Mouse (Mus musculus): ENCODE results near the gene Itpr3.

The Itpr3 gene

DNA sequence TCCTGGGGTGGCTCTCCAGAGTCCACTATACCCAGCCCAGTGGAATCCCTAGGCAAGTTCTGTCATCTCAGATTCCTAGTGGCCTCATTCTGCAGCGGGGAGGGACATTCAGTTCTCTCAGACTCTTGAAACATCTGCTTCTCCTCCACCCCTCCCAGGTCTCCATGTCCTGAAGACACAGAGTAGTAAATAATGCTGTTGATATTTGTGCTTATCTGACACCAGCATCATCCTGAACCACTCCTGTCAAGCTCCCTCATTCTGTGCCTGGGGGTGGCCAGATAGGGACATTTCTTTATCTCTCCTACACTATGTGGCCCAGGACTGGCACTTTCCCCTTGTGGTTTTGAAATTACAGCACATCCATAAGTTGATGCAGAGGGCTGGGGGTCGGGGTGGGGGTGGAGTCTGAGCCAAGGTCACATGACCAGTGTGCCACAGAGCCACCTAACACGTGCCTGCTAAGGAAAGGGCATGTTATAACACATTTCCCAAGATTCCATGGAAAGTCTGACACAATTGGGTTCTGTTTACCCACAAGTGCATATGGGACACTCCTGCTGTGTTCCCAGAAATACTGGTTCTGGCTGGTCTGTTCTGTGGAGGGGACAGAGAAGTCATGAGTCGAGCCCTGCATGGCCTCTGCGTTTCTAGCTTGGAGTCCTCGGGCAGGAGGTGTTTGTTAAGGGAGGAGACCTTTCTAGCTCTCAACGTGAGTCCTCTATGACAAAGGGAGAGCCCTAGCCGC is 96.0 kb downstream of the Itpr3 start:
- no peak for DNase-seq

DNA sequence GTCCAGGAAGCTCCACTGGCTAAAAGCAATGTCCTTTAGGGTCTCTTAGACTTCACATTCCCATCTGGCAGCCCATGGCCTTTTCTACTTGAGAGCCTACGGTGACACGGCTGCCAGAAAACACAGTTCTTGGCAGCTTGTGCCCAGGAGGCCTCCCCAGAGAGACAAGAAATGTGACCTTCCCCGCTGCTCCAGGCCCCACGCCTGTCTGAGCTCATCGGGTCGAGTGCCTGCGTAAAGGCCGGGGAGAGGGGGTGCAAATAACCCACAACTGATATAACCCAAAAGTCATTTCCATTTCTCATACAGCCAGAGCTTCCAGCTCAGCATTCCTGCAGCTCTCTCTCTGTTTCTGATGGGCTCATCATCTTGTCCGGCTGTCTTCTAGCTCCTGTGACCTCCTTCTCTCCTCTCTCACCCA is 96.7 kb downstream of the Itpr3 start:
- peak in 1 of 2 experiments; percentile 36 for DNase-seq

DNA sequence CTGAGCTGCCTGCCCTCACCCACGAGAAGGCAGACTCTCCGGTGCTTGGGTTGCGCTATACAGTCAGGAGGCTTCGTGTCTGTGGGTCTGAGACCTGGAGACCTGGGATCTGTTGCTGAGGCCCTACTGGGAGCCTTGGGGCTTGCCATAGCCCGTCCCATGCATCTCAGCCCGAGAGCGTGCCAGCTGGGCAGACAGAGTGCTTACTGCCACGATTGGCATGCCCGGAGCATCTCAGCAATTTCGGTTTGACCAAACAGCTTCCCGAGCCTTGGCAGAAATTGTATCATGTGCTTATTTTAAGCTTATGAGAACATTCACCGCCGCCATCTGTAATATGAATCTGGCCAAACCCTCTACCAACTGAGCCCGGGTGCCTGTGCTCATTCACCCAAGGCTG is 97.2 kb downstream of the Itpr3 start:
- DNase-seq: peak; percentile 65

DNA sequence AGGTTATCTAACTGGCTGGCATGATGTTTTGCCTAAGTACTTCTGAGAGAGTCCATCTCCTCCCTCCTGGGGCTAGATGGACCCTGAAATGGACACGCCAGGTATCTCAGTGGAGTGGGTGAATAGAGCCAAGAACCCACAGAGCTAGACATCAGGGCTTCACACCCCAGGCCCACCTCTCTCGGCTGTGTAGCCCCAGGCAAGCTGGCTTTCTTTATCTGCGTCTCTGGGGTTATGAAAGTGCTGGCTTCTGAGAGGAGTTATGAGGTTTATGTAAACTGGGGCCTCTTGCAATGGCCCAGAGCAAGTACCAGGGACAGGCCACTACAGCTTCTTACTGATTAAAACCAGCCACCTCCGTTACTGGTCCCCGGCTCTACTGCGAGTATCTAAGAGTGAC is 97.8 kb downstream of the Itpr3 start:
- DNase-seq: no peak

DNA sequence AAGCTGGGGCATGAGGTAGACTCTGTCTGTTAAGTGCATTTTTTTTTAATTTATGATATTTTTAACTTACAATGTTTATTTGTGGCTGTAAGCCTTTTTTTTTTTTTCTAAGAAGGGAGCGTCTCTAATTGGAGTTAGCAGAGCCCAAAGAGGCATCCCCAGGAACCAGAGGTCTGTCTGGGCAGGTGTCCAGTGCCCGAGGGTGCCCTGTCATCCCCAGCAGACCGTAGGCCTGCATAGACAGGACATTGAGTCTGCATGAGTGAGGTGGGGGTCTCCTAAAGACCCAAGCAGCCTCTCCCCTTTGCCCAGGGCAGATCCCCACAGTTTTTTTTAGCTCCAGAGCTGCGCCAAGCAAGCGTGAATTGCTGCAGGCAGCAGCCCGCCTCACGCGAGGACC is 98.6 kb downstream of the Itpr3 start:
- DNase-seq: no peak

DNA sequence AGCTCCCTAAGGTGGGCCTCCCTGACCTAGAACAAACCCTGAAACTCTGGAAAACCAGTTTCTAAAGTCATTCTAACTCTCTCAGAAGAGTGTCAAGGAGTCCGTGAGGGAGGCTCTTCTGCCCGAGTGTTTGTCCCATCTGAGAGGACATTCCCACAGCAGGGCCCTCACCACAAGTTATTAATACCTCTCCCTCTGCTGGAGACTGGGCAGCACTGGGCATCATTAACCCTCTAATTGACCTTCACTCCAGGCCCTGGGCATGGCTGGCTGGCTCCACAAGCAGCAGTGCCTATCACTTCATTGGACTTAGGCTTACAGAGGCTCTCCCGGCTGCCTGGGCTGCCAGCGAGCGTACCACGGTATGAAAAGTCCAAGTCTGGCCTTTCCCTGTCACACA is 101.3 kb downstream of the Itpr3 start:
- DNase-seq: no peak

DNA sequence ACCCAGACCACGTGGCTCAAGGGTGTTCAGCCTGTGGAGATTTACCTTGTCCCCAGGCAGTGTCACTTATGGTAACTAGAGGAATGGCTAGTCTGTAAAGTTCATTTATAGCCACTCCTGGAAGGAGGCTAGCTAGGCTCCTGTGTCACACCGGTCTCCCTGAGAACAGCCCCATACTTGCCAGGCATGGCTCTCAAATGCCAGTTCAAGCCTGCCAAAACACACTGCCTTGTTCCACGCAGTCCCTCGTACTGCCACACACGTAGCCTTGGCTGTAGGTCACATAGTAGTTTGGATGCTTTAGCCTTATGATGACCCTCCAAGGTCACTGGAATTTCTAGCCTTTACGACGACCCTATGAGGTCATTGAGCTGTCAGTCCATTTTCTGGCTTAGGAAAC is 102.1 kb downstream of the Itpr3 start:
- DNase-seq: no peak

DNA sequence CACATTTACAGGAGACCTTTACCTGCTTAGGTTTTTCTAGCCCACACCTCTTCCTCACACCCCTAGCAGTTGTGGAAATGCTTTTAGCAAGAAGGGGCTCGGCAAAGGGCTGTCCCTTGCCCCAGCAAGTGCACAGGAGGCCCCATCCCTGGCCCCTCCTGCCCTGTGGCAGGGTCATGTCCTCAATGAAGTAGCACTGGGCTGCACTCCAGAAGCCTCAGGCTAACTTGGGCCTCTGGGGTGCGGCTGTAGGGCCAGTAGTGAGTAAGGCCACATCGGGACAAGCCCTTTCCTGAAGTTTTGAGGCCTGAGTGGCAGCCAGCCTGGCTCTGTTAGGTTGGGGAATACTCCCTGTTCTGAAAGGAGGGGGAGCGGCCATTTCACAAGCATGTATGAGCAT is 103.8 kb downstream of the Itpr3 start:
- no peak for DNase-seq

DNA sequence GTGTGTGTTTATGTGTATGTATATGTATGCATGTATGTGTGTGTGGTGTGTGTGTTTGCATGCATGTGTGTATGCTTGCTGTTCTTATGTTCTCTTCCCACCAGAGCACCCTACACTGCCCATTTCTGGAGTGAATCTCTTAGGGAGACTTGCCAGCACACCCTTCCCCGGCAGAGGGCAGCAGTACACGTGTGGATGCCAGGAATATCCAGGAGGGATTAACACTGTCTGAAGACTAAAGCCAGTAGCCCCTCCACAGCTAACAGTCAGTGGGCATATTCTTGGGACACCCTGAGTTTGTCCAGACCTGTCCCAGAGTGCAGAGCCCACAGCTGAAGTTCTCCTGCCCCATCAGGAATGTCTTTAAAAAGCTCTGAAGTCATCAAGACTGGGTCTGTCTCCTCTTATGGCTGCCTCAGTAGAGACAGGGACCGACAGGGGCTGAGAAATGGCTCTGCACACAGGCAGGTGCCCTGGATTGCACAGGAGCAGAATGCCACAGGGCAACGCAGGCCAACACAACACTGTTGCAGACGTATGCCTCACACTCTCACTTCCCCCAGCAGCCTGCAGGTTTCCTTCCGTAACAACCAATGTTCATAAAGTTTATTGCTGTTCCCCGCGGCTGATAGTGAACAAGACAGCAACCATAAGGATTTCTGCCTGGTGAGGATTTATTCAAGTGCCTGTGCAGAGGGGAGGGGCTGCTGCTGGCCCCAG is 108.1 kb downstream of the Itpr3 start:
- DNase-seq: peak; percentile 69 to 72

DNA sequence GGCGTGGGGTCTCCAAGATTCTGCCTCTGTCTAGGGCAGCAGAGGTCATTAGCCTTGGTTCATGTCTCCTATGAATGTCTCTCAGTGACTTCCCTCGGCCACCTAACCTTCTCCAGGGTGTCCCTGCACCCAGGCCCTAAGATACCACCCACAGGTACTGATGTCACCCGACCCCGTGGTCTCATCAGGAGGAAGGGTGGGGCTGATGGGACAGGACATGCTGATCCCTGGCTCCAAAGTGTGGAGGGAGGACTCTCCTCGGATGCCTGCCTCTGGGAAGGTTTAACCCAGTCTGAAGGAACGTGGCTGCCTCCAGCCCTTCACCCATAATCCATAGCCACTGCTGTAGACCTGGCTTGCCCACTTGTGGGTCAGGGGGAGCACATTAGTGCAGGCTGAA is 109.8 kb downstream of the Itpr3 start:
- DNase-seq: no peak

DNA sequence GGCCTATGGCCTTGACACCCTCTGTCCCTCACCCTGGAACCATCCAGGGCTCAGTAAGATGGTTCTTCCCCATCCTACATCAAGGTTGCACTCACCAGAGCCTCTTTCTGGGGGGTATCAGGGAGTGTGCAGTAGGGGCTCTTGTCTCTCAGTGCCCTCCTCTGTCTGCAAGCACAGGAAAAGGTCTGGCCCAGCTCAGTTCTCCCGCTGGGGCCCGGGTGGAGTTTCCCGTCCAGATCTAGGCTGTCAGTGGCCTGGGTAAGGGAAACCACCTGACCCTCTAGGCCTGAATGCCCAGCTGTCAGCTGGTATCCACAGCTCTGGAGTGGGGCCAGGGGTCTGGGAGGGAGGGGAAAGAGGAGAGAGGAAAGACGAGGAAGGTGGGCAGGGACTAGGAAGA is 110.4 kb downstream of the Itpr3 start, which contains the start of gene Ip6k3:
Gene Ip6k3 (minus strand): TSS at position 251 of the 400 bp plus-strand sequence.
- DNase-seq: no peak

DNA sequence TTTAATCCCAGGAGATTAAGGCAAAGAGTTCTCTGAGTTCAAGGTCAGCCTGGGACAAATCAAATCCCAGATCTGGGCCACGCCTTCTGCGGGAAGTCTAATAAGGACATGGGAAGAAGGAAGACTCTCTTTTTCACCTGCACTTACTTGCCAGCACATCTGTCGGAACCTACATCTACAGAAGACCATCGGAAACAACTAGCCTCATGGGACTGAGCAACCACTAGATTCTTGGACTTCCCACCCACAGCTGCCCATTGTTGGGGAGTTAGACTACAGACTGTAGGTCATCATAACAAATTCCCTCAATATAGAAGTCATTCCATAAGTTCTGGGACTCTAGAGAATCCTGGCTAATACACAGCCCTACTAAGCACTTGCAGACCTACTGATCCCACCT is 111.5 kb downstream of the Itpr3 start:
- DNase-seq: no peak

DNA sequence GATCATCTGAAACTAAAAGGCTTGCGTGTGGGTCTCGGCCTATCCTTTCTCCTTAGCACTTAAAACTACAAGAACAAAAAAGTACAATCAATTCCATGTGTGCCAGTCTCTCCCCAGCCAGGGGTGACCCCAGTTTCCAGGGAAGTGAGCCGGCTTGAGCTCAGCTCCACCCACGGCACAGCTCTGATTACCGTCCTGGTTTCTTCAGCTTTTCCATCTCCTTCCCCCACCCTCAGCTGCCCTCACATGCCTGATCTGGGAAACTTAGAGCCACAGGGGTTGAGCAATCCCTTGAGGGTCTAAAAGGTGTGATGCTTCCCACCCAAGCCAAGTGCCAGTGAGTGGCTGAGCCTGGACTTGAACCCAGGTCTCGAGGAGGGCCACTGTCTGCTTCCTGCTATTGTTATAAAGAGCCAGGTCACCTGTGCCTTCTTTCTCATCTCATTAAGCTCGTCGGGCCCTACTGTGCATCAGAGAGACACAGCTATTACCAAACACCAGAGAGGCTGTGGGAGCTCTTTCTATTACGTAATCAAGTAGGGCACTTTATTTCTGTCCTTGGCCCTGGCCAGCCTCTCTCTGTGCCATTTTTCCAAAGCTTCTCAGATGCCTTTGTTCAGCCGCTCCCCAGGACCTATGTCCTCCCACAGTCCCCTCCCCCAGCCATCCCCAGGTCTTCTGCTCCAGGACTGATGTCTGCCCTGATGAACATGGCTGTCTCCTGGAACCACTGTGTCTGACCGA is 113.0 kb downstream of the Itpr3 start:
- DNase-seq: peak; percentile 24 to 34

DNA sequence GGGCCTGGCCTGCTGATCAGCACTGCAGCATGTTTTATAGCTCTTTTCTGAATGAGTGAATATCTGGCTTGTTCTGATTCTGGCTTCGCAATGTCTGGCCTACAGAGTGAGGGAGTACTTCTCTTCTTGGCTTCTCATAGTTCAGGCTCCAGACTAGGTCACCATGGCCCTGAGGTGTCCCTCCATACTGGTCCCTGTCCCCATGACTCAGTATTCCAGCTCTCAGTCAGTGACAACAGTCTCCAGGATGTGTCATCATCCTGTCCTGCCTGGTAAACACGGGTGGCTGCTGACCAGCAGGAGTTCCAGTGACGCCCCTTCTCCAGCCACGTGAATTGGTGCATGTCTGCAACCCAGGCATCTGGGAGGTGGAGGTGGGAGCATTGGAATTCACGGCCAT is 114.0 kb downstream of the Itpr3 start:
- DNase-seq: no peak
